Comparison of ENCODE assay signal across 12 mouse cellular contexts in genomic region chr1:33947838-33948237, GRCm38 (mm10). TPM values are rescaled to one million over a fixed set of nuclear protein-coding genes. Genes with fewer than 3 reads are reported as not detected.
DNase-seq lines count a peak whose midpoint lies in the region; ATAC-seq and TF ChIP-seq lines count a peak whose summit lies in the region.
"Had no signal": no experiment of that assay in that cellular context is flagged by ENCODE, and none has a peak within 500 bp of the region (broad histone marks: within the 10 kb centered on the region; RNA-seq: fewer than 3 reads in every experiment).

No protein-coding gene starts in this region.

- WGBS in heart, embryonic 12.5 days = 83% methylated on average over 6 of the region's 6 CpGs
- WGBS in lung, postnatal 0 days = 74% methylated on average over 6 of the region's 6 CpGs

- no peaks in the 10 kb centered on the region for H3K27me3 ChIP-seq in heart, embryonic 12.5 days (replicated peaks)
- H3K27me3 ChIP-seq in lung, postnatal 0 days (replicated peaks; ENCODE audit: insufficient read depth, low read length) = no peaks in the 10 kb centered on the region

- peak overlapping the region; percentile 78 for H3K27ac ChIP-seq in heart, embryonic 12.5 days (ENCODE audit: poor library complexity, severe bottlenecking)
- no peak overlapping the region for H3K27ac ChIP-seq in lung, postnatal 0 days (ENCODE audit: low read length)

- no peak overlapping the region for H3K4me2 ChIP-seq in heart, embryonic 12.5 days
- no peak overlapping the region for H3K4me2 ChIP-seq in lung, postnatal 0 days (replicated peaks; ENCODE audit: low read depth, low read length)

- no peak overlapping the region for H3K9ac ChIP-seq in heart, embryonic 12.5 days
- H3K9ac ChIP-seq in lung, postnatal 0 days (replicated peaks; ENCODE audit: low read depth) = no peak overlapping the region

- no peaks in the 10 kb centered on the region for H3K36me3 ChIP-seq in heart, embryonic 12.5 days
- H3K36me3 ChIP-seq in lung, postnatal 0 days (ENCODE audit: insufficient read depth, low read length) = no peaks in the 10 kb centered on the region

- peak; percentile 35; the same call in 1 of the 2 replicates for TF ChIP-seq CTCF in lung, postnatal 0 days (IDR thresholded peaks at IDR 0.05)

- no peak for DNase-seq in heart, adult 18-20 months
- DNase-seq in lung, postnatal 0 days (ENCODE audit: low spot score) = no peak
- DNase-seq in lung, postnatal 10 days = no peak
- DNase-seq in cerebellum, adult 9-10 months = peak; percentile 79
- peak; percentile 27 to 47 for DNase-seq in heart, postnatal 10 days
- DNase-seq in testis, postnatal 10 days (ENCODE audit: low spot score) = no peak
- DNase-seq in left cerebral cortex, adult 18-20 months (ENCODE audit: low spot score in 2 of 2) = no peak
- DNase-seq: kidney, adult 9 months; layer of hippocampus, postnatal 36 days had no signal

- intact Hi-C loops in heart, postnatal 10 days (cut with DNase I) = loop anchor here (5.0 kb wide), 1 partner anchor 41 kb away; the partner anchor contains the start of genes Bend6 and Dst

- H3K4me3 ChIP-seq in heart, embryonic 12.5 days = no peak overlapping the region
- no peak overlapping the region for H3K4me3 ChIP-seq in lung, postnatal 0 days (ENCODE audit: low read depth, low read length)

- TF ChIP-seq EP300 in lung, postnatal 0 days (IDR thresholded peaks at IDR 0.05) = no peak

- peaks cover 32% of the 10 kb centered on the region for H3K4me1 ChIP-seq in heart, embryonic 12.5 days (replicated peaks)
- H3K4me1 ChIP-seq in lung, postnatal 0 days (ENCODE audit: insufficient read depth, low read depth, low read length) = no peaks in the 10 kb centered on the region

- no peak for ATAC-seq in heart, embryonic 12.5 days (ENCODE audit: insufficient number of reproducible peaks, low FRiP score)
- ATAC-seq in lung, postnatal 0 days = no peak

- H3K9me3 ChIP-seq in heart, embryonic 12.5 days (replicated peaks) = no peaks in the 10 kb centered on the region
- H3K9me3 ChIP-seq in lung, postnatal 0 days (ENCODE audit: low read length) = no peaks in the 10 kb centered on the region

RNA-seq across cellular contexts. Expression of gene Dst, which starts 39.8 kb away (rescaled TPM):
- 28.4 TPM in 2 replicates for polyA plus RNA-seq in heart, embryonic 12.5 days (2016; fragmentation: Nextera tagmentation; extraction: Ambion mirVana)
- 100 to 1,000 TPM; 378 TPM for total RNA-seq in heart, adult 18-20 months (2021)
- polyA plus RNA-seq in lung, postnatal 0 days (2015; fragmentation: Nextera tagmentation; extraction: Ambion mirVana) = 18.1 and 19.8 TPM in 2 replicates
- 100 to 1,000 TPM; 281 to 295 TPM for total RNA-seq in heart, postnatal 10 days (2021)
- 100 to 1,000 TPM; 216 to 227 TPM for total RNA-seq in left cerebral cortex, adult 18-20 months (2021)

RNA-seq across cellular contexts. Expression of gene Bend6, which starts 40.2 kb away (rescaled TPM):
- 5.6 and 5.9 TPM in 2 replicates for polyA plus RNA-seq in heart, embryonic 12.5 days (2016; fragmentation: Nextera tagmentation; extraction: Ambion mirVana)
- 1 to 10 TPM; 1.9 to 2.0 TPM for total RNA-seq in heart, adult 18-20 months (2021)
- 0.45 and 0.63 TPM in 2 replicates for polyA plus RNA-seq in lung, postnatal 0 days (2015; fragmentation: Nextera tagmentation; extraction: Ambion mirVana)
- 1 to 10 TPM; 3.2 to 4.1 TPM for total RNA-seq in heart, postnatal 10 days (2021)
- 100 to 1,000 TPM; 142 to 143 TPM for total RNA-seq in left cerebral cortex, adult 18-20 months (2021)
- total RNA-seq: hematopoietic stem cell, adult 5-6 weeks; megakaryocyte progenitor cell, adult 5-6 weeks had no signal

Comparison
In these comparisons a context has a peak if more than half of its experiments do, and no peak if none do; other contexts are left out.
1. DNase-seq: peak in cerebellum, adult 9-10 months (single experiment) and heart, postnatal 10 days (2 of 2); none in heart, adult 18-20 months (0 of 2), lung, postnatal 0 days (single experiment), lung, postnatal 10 days (single experiment), testis, postnatal 10 days (single experiment) and left cerebral cortex, adult 18-20 months (0 of 2).
2. RNA of gene Bend6, which starts 40.2 kb away (total RNA-seq): 142 to 143 TPM in left cerebral cortex, adult 18-20 months; 3.2 to 4.1 TPM in heart, postnatal 10 days and 1.9 to 2.0 TPM in heart, adult 18-20 months; every median in the first group is over 10 times any median in the second.